Mouse (Mus musculus): Measurements from ENCODE around the gene Ccdc71l. TPM values are rescaled to one million over a fixed set of nuclear protein-coding genes. Genes with fewer than 3 reads are reported as not detected.

The Ccdc71l gene
- polyA plus RNA-seq (2015; fragmentation: Nextera tagmentation; extraction: Ambion mirVana): 4.4 and 4.5 TPM in 2 replicates

- peak within 1 kb of the TSS; percentile 97 for H3K27ac ChIP-seq (replicated peaks)
- H3K4me3 ChIP-seq: peak within 1 kb of the TSS; percentile 87
- peak within 1 kb of the TSS; percentile 96 for H3K9ac ChIP-seq
- 1% methylated on average over 72 of the region's 78 CpGs for WGBS
- peaks cover 28% of the 10 kb centered on the region for H3K4me1 ChIP-seq (replicated peaks)
- no peaks in the 10 kb centered on the region for H3K9me3 ChIP-seq
- peak within 1 kb of the TSS; percentile 67 for H3K4me2 ChIP-seq
- no peaks in the 10 kb centered on the region for H3K27me3 ChIP-seq
- H3K36me3 ChIP-seq: peaks cover 5% of the 10 kb centered on the region; the same call in 1 of the 2 replicates
- peak; percentile 94 for ATAC-seq (ENCODE audit: low read depth)
Measured at GRCm38 (mm10) chr12:32378528-32379295, at the start of gene Ccdc71l. Gene Ccdc71l, plus strand, starts transcription at chr12:32378704.

- ATAC-seq (ENCODE audit: low read depth): no peak
- WGBS: 34% methylated on average over 1 of the region's 1 CpGs
- Histone ChIP-seq H3K27ac (replicated peaks) (no peak overlapping the region), H3K27me3 (no peaks in the 10 kb centered on the region), H3K4me1 (replicated peaks) (no peaks in the 10 kb centered on the region), H3K9ac (no peak overlapping the region), H3K9me3 (no peaks in the 10 kb centered on the region), H3K36me3 (no peaks in the 10 kb centered on the region), H3K4me2 (no peak overlapping the region), H3K4me3 (no peak overlapping the region)
Measured at GRCm38 (mm10) chr12:32339078-32339477, 39.4 kb upstream of the Ccdc71l start.

GRCm38 (mm10) chr12:32343487-32343886, 35.0 kb upstream of the Ccdc71l start:
- no peaks in the 10 kb centered on the region for H3K4me1 ChIP-seq (replicated peaks)
- H3K27me3 ChIP-seq: no peaks in the 10 kb centered on the region
- ATAC-seq (ENCODE audit: low read depth): no peak
- 74% methylated on average over 1 of the region's 1 CpGs for WGBS
- no peaks in the 10 kb centered on the region for H3K9me3 ChIP-seq
- H3K4me3 ChIP-seq: no peak overlapping the region
- no peaks in the 10 kb centered on the region for H3K36me3 ChIP-seq
- H3K9ac ChIP-seq: no peak overlapping the region
- H3K4me2 ChIP-seq: no peak overlapping the region
- H3K27ac ChIP-seq (replicated peaks): no peak overlapping the region

- Histone ChIP-seq H3K27me3 (no peaks in the 10 kb centered on the region), H3K36me3 (no peaks in the 10 kb centered on the region), H3K4me1 (replicated peaks) (no peaks in the 10 kb centered on the region), H3K9ac (no peak overlapping the region), H3K4me2 (no peak overlapping the region), H3K4me3 (no peak overlapping the region), H3K9me3 (no peaks in the 10 kb centered on the region), H3K27ac (replicated peaks) (no peak overlapping the region)
- 88% methylated on average over 4 of the region's 4 CpGs for WGBS
- ATAC-seq (ENCODE audit: low read depth): no peak
Measured at GRCm38 (mm10) chr12:32346121-32346520, 32.4 kb upstream of the Ccdc71l start.

- Histone ChIP-seq H3K4me2 (no peak overlapping the region), H3K4me1 (replicated peaks) (no peaks in the 10 kb centered on the region), H3K9me3 (no peaks in the 10 kb centered on the region), H3K4me3 (no peak overlapping the region), H3K27ac (replicated peaks) (no peak overlapping the region), H3K36me3 (no peaks in the 10 kb centered on the region), H3K27me3 (no peaks in the 10 kb centered on the region), H3K9ac (no peak overlapping the region)
- ATAC-seq (ENCODE audit: low read depth): no peak
- 87% methylated on average over 3 of the region's 3 CpGs for WGBS
Measured at GRCm38 (mm10) chr12:32348493-32348892, 30.0 kb upstream of the Ccdc71l start.

- Histone ChIP-seq H3K36me3 (no peaks in the 10 kb centered on the region), H3K27ac (replicated peaks) (no peak overlapping the region), H3K9ac (no peak overlapping the region), H3K4me3 (no peak overlapping the region), H3K27me3 (no peaks in the 10 kb centered on the region), H3K4me1 (replicated peaks) (no peaks in the 10 kb centered on the region), H3K4me2 (no peak overlapping the region), H3K9me3 (peaks cover 5% of the 10 kb centered on the region; the same call in 1 of the 2 replicates)
- WGBS: 89% methylated on average over 1 of the region's 1 CpGs
- no peak for ATAC-seq (ENCODE audit: low read depth)
Measured at GRCm38 (mm10) chr12:32351874-32352273, 26.6 kb upstream of the Ccdc71l start.

GRCm38 (mm10) chr12:32379296-32379725, 807 bp downstream of the Ccdc71l start:
- peak; percentile 87 for ATAC-seq (ENCODE audit: low read depth)
- no peaks in the 10 kb centered on the region for H3K27me3 ChIP-seq
- under 1% methylated on average over 66 of the region's 67 CpGs for WGBS
- no peaks in the 10 kb centered on the region for H3K9me3 ChIP-seq
- peak overlapping the region; percentile 87 for H3K4me3 ChIP-seq
- H3K9ac ChIP-seq: peak overlapping the region; percentile 96
- peaks cover 5% of the 10 kb centered on the region; the same call in 1 of the 2 replicates for H3K36me3 ChIP-seq
- peak overlapping the region; percentile 97 for H3K27ac ChIP-seq (replicated peaks)
- H3K4me1 ChIP-seq (replicated peaks): peaks cover 28% of the 10 kb centered on the region
- H3K4me2 ChIP-seq: peak overlapping the region; percentile 67

- peak overlapping the region; percentile 97 for H3K27ac ChIP-seq (replicated peaks)
- H3K4me1 ChIP-seq (replicated peaks): peaks cover 28% of the 10 kb centered on the region
- H3K4me3 ChIP-seq: peak overlapping the region; percentile 87
- 4% methylated on average over 28 of the region's 28 CpGs for WGBS
- H3K9me3 ChIP-seq: no peaks in the 10 kb centered on the region
- H3K36me3 ChIP-seq: peaks cover 5% of the 10 kb centered on the region; the same call in 1 of the 2 replicates
- H3K9ac ChIP-seq: peak overlapping the region; percentile 96
- peak; percentile 19; the same call in 1 of the 2 replicates for ATAC-seq (ENCODE audit: low read depth)
- H3K27me3 ChIP-seq: no peaks in the 10 kb centered on the region
- H3K4me2 ChIP-seq: peak overlapping the region; percentile 67
Measured at GRCm38 (mm10) chr12:32379731-32380130, 1.2 kb downstream of the Ccdc71l start.

- Histone ChIP-seq H3K36me3 (peaks cover 5% of the 10 kb centered on the region; the same call in 1 of the 2 replicates), H3K4me3 (peak overlapping the region; percentile 87), H3K27me3 (no peaks in the 10 kb centered on the region), H3K4me2 (peak overlapping the region; percentile 67), H3K4me1 (replicated peaks) (peaks cover 28% of the 10 kb centered on the region), H3K27ac (replicated peaks) (no peak overlapping the region), H3K9ac (no peak overlapping the region), H3K9me3 (no peaks in the 10 kb centered on the region)
- 59% methylated on average over 3 of the region's 3 CpGs for WGBS
- ATAC-seq (ENCODE audit: low read depth): no peak
Measured at GRCm38 (mm10) chr12:32380457-32380856, 2.0 kb downstream of the Ccdc71l start.

- Histone ChIP-seq H3K4me2 (peak overlapping the region; percentile 67), H3K27me3 (no peaks in the 10 kb centered on the region), H3K4me3 (peak overlapping the region; percentile 87), H3K27ac (replicated peaks) (no peak overlapping the region), H3K9ac (no peak overlapping the region), H3K4me1 (replicated peaks) (peaks cover 28% of the 10 kb centered on the region), H3K36me3 (peaks cover 5% of the 10 kb centered on the region; the same call in 1 of the 2 replicates), H3K9me3 (no peaks in the 10 kb centered on the region)
- WGBS: 94% methylated on average over 2 of the region's 2 CpGs
- no peak for ATAC-seq (ENCODE audit: low read depth)
Measured at GRCm38 (mm10) chr12:32381011-32381410, 2.5 kb downstream of the Ccdc71l start.

GRCm38 (mm10) chr12:32419537-32419936, 41.0 kb downstream of the Ccdc71l start:
- Histone ChIP-seq H3K4me2 (no peak overlapping the region), H3K9ac (no peak overlapping the region), H3K4me1 (replicated peaks) (no peaks in the 10 kb centered on the region), H3K36me3 (no peaks in the 10 kb centered on the region), H3K27me3 (no peaks in the 10 kb centered on the region), H3K9me3 (peaks cover 5% of the 10 kb centered on the region; the same call in 1 of the 2 replicates), H3K27ac (replicated peaks) (no peak overlapping the region), H3K4me3 (no peak overlapping the region)
- WGBS: 83% methylated on average over 1 of the region's 1 CpGs
- ATAC-seq (ENCODE audit: low read depth): no peak

- no peak overlapping the region for H3K4me2 ChIP-seq
- H3K9ac ChIP-seq: no peak overlapping the region
- H3K9me3 ChIP-seq: peaks cover 5% of the 10 kb centered on the region; the same call in 1 of the 2 replicates
- no peak overlapping the region for H3K4me3 ChIP-seq
- H3K4me1 ChIP-seq (replicated peaks): no peaks in the 10 kb centered on the region
- no peaks in the 10 kb centered on the region for H3K36me3 ChIP-seq
- no peak overlapping the region for H3K27ac ChIP-seq (replicated peaks)
- ATAC-seq (ENCODE audit: low read depth): no peak
- no peaks in the 10 kb centered on the region for H3K27me3 ChIP-seq
Measured at GRCm38 (mm10) chr12:32427832-32428231, 49.3 kb downstream of the Ccdc71l start.
